Mouse (Mus musculus): Measurements from ENCODE around the gene Smarcc2.

- TF ChIP-seq CTCF (IDR thresholded peaks at IDR 0.05; ENCODE audit: borderline replicate concordance, extremely low read depth, insufficient read depth, insufficient read length), result peak; percentile 50; the same call in 1 of the 2 replicates
- TF ChIP-seq POLR2A (IDR thresholded peaks at IDR 0.05; ENCODE audit: borderline replicate concordance, extremely low read depth, insufficient read depth, insufficient read length, poor library complexity, severe bottlenecking), result no peak
Observed at GRCm38 (mm10) chr10:128518833-128519232, 59.8 kb downstream of the Smarcc2 start.
